Mouse (Mus musculus) layer of hippocampus, adult 9-11 months (tissue): ENCODE data around the gene Ccdc85b.
A peak's percentile ranks its signal among the peaks of the same experiment; 100 is the strongest.

Source experiments
- DNase-seq: peaks from one replicate; pipeline ENCODE4 v3.0.0; 2022

The Ccdc85b gene

GRCm38 (mm10) chr19:5423561-5423960 is 34.1 kb downstream of the Ccdc85b start:
- DNase-seq, result peak; percentile 8

GRCm38 (mm10) chr19:5422895-5423443 is 34.7 kb downstream of the Ccdc85b start:
- no peak for DNase-seq

GRCm38 (mm10) chr19:5422267-5422666 is 35.4 kb downstream of the Ccdc85b start:
- DNase-seq, result peak; percentile 39

GRCm38 (mm10) chr19:5421784-5422183 is 35.9 kb downstream of the Ccdc85b start:
- no peak for DNase-seq

GRCm38 (mm10) chr19:5420579-5420978 is 37.1 kb downstream of the Ccdc85b start:
- no peak for DNase-seq

- DNase-seq, result no peak
Observed at GRCm38 (mm10) chr19:5419630-5420029, 38.1 kb downstream of the Ccdc85b start.

GRCm38 (mm10) chr19:5418750-5419466 is 38.8 kb downstream of the Ccdc85b start:
- no peak for DNase-seq

GRCm38 (mm10) chr19:5414534-5414957 is 43.1 kb downstream of the Ccdc85b start:
- peak; percentile 47 for DNase-seq

- no peak for DNase-seq
Observed at GRCm38 (mm10) chr19:5413840-5414239, 43.9 kb downstream of the Ccdc85b start.

GRCm38 (mm10) chr19:5411961-5412360 is 45.7 kb downstream of the Ccdc85b start:
- DNase-seq, result no peak

GRCm38 (mm10) chr19:5410641-5411040 is 47.1 kb downstream of the Ccdc85b start:
- DNase-seq, result no peak

GRCm38 (mm10) chr19:5409068-5409467 is 48.6 kb downstream of the Ccdc85b start:
- peak; percentile 38 for DNase-seq

- peak; percentile 12 for DNase-seq
Observed at GRCm38 (mm10) chr19:5408057-5409001, 49.4 kb downstream of the Ccdc85b start.

GRCm38 (mm10) chr19:5407133-5407532 is 50.6 kb downstream of the Ccdc85b start:
- DNase-seq, result no peak

- DNase-seq, result peak; percentile 71
Observed at GRCm38 (mm10) chr19:5406531-5407126, 51.1 kb downstream of the Ccdc85b start.

GRCm38 (mm10) chr19:5405924-5406323 is 51.8 kb downstream of the Ccdc85b start:
- no peak for DNase-seq
